Mouse (Mus musculus) liver, postnatal 0 days (tissue): ENCODE measurements around the gene Taf10.

ENCODE experiments used
- CTCF ChIP-seq: sonication (generic); IDR thresholded peaks from 2 replicates; pipeline ENCODE4 v1.5.1; 2016; ENCODE audit warnings: antibody characterized with exemption, low read depth
- EP300 ChIP-seq: IDR thresholded peaks from 2 replicates; pipeline ENCODE4 v1.6.1; 2016; ENCODE audit warnings: antibody characterized with exemption, low read depth, mild to moderate bottlenecking

DNA sequence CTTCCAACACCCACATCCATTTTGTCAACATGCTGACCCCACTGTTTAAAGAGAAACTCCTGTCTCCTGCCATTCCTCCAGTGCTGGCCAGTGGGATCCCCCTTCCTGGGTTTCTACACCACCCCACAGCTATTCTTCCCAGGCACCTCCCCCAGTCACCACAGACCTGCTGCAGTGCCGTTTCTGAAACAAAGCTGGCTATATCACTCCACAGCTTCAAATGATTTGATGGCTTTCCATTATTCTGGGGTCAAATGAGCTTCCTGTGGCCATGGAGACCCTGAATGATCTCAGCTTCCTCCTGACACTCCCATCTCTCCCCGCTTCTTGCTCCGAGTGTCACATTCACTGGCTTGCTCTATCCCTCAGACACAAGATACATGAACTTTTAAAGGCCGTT lies 40.4 kb upstream of the Taf10 start:
- no peak for TF ChIP-seq CTCF
- no peak for TF ChIP-seq EP300
